Mouse (Mus musculus) layer of hippocampus, postnatal 10 days (tissue): ENCODE measurements at regions not wholly inside any gene's neighbourhood (a gene's known extent, or its start where the extent isn't known, plus 50 kb on each side); places are given as distances from the start of the nearest gene placed in this dataset.
A peak's percentile ranks its signal among the peaks of the same experiment; 100 is the strongest.
"Not testable (repeated sequence)": the region's sequence is repeated elsewhere in the genome, so short reads cannot be mapped to it uniquely, and the experiment has no call there.

ENCODE experiments used
- DNase-seq, 2 experiments: peaks; one replicate each; pipeline ENCODE4 v3.0.0; 2021; ENCODE audit warnings: low spot score in 2 of 2

DNA sequence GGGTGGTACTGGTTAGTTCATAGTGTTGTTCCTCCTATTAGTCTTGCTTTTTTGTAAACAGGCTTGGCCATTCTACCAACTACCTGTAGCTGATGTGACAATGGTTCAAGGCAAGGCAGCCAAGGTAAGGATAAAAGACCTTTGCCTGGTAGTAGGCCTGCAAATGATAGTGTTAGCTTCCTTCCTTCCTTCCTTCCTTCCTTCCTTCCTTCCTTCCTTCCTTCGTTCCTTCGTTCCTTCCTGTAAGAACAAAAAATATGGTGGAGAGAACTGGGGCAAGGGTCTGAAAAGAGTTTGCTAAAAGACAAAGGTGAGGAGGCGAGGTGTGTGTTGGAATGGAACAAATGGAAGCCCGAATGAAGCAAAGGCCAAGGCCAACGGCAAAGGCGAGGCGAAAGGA, 84.8 kb upstream of the Ezh2 start:
- not testable (repeated sequence) for DNase-seq

DNA sequence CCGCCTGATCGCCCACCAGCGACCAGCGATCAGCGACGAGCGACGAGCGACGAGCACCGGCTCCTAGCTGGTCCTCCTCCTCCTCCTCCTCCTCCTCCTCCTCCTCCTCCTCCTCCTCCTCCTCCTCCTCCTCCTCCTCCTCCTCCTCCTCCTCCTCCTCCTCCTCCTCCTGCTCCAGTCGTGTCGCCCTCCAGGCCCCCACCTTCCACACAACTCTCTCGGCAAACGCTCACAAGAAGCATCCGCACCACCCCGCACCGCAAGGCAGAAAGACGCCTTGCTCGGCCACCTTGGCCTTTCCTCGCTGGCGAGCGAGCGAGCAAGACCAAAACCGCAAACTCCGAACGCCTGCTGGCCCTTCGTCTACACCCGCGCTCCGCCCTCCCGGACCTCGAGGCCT, 77.6 kb upstream of the Ezh2 start:
- DNase-seq = peak; percentile 45 to 55

DNA sequence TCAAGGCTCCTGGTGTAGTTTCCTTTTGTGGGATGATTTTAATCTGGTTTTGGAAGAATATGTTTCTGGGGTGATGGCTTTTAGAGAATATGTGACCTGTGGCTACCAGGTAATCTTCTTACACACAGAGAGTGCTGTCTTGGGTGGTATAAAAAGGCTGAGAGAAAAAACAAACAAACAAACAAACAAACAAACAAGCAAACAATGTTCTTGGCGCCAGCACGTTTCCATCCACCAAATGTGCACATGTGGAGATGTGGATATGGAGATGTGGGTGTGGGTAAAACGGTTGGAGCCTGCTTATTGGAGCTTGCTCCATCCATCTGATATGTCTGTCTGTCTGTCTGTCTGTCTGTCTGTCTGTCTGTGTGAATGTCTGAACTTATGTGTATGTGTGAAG, 57.7 kb upstream of the Ezh2 start:
- peak; percentile 54 to 62 for DNase-seq

DNA sequence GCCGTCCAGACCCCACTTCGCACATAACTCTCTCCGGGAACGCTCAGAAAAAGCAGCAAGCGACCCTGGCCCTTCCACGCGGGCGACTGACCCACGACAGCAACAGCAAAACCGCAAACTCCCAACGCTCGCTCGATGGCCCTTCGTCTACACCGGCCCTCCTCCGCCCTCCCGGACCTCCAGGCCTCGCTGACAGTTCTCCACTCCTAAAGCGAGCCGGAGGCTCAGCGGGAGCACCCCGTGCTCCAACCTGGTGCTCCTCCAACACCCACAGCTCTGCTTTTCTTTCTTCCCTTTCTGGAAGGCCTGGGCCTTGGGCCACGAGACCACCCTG, 56.2 kb upstream of the Ezh2 start:
- DNase-seq = not testable (repeated sequence)

DNA sequence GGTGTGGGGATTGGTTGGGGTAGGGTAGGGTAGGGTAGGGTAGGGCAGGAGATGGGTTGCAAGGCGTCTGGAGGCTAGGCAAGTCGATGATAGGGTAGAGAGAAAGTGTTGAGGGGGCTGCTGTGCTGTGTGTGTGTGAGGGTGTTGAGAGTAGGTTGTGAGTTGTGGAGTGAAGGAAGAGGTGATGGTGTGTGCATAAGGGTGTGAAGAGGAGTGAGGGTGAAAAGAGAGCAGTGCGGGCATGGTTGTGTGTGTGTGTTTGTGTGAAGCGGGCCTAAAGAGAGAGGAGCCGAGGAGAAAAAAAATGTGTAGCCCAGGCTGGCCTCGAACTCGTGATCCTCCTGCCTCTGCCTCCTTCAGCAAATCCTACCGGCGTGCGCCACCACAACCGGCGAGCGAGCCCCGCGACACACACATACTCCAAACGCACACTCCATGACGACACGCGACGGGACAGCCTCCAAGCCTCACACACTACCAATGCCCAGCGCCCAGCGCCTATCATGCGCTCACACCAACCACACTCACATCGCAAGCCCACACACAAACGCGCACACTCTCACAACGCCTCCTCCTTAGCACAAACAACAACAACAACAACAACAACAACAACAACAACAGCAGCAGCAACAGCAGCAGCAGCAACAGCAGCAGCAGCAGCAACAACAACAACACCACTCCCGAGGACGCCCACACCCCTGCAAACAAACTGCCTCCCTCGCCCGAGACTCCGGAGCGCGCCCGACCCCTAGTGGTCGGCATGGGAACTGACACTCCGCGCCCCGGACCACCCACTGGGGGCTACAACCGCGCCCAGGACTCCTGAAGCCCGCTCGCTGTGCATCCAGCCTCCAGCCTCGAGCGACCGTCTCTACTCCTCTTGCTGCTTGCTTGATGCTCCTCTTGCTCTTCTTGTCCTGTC, 55.6 kb upstream of the Ezh2 start:
- peak; percentile 100 for DNase-seq

DNA sequence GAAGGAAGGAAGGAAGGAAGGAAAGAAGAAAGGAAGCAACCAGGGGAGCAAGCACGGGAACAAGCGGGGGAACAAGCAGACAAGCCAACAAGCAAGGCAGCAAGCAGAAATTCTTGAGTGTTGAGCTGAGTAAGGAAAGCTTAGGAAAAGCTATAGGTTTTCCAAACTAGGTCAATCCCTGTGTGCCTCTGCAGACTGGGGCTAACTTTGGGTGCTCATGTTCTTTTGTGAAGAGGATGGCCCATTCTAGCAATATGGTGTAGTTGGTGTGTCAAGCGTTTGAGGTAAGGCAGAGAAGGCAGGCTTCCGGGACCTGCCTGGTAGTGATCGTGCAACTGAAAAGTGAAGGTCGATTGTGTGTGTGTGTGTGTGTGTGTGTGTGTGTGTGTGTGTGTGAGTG, 54.8 kb upstream of the Ezh2 start:
- peak; percentile 11 to 29 for DNase-seq

DNA sequence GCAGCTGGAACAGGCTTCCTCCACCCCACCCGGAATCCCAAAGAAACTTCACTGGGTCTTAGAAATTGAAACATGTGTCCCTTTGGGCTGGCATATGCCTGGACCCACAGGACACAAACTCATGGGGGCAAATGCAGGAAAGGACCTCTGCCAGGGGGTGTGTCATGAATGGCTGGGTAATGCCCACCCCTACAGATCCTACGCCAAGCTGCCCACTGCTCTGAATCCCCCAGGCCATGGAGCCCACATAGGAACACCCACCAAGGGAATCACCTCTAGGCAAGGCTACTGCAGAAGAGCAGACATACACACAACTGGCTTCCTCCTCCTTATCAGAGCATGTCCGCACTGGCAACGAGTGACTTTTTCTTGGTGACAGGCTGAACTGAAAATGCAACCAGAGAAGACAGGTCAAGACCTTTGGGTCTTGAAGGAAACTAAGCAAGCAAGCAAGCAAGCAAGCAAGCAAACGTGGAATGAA, 54.4 kb upstream of the Ezh2 start:
- DNase-seq = peak; percentile 12 to 27

DNA sequence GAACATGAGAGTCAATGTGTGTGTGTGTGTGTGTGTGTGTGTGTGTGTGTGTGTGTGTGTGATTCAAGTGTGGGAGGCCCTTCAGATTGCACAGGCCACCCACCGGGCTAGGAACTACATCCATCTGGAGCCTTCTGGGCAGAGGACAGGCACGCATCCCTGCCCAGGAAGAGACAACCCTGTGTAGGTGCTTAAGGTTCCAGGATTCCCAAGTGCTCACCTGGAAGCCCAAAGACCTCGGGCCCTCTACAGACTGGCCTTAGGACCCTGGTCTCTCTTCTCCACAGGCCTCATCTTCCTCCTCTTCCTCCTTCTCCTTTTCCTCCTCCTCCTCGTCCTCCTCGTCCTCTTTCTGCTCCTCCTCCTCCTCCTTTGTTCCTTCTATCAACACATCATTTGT, 53.8 kb upstream of the Ezh2 start:
- DNase-seq = peak; percentile 8 to 15

DNA sequence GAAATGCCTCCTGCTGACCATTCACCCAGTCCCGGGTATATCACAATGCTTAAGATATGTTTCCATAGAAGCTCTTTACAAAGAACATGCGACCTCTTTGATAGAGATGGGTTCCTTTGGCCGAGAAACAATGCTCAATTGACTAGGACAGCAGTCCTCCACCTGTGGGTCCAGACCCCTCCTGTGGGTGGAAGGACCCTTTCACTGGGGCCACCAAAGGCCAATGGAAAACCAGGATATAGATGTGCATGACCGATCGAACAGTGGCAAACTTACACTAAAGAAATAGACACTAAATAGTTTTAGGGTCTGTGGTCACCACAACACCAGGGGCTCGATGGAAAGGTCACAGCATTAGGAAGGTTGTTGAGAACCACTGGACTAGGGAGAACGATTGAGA, 53.2 kb upstream of the Ezh2 start:
- peak; percentile 6 to 13 for DNase-seq

DNA sequence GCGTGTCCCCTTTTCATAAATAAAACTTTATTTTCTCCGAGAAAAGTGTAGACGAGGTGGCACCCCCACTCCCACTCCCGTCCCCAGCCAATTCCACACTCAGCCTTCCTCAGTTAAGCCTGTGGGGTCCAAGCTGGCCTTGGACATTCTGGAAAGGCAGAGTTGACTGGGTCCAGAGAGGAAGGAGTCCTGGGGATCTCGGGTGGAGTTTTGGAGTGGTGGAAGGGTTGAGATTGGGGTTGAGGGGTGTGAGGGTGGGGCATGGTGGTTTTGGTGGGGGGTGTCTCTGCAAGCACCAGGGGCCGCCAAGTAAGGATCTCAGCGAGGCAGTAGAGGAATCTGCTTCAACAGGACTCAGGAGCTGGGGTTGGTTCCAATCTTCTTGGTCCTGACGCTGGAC, 52.7 kb upstream of the Ezh2 start:
- peak; percentile 4 to 14 for DNase-seq

DNA sequence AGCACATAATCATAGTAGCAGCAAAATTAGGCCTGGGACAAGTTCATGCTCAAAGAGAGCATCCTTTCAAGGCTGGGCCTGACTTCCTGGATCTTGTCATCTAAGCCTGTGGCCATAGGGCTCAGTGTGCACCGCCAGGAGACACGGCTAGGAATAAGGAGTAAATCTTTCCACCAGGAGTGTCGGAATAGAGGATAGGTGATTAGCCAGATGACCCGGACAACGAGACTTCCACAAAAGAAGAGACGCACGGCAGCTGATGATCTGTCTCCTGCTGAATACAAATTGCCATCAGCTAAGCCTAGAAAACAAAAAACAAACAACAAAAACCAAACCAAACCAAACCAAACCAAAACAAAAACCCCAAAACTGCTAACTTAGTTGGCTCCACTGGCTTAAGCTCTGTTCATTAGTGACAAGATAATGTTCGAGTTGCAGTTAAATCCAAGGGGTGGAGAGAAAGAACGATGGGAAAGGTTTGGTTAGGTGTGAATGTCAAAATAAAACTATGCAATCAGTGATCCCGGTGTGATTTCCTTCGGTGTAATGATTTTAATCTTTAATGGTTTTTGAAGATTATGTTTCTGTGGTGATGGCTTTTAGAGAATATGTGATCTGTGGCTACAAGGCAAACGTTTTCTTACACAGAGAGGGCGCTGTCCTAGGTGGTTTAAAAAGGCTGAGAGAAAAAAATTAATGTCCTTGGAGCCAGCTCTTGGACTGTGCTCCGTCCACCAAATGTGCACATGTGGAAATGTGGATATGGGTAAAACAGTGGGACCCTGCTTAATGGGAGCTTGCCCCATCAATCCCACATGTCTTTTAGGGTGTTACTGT, 51.8 kb upstream of the Ezh2 start:
- DNase-seq = peak in 1 of 2 experiments; percentile 6

DNA sequence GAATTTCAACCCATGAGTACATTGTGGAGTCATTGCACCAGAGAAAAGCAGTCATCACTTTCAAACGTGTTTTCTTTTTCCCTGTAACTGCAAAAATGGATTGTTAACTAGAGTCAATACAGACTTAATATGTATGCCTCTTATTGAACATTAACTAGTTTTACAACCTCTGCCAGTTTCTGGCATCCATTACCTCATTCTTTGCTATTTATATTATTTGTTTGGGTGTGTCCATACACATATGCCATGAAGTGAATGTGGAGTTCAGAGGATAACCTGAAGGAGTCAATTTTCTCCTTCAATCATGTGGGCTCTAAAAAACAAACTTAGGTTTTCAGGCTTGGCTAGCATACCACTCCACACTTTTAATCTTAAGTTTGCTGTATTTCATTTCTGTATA, 50.9 kb upstream of the Ezh2 start:
- no peak for DNase-seq
